Mouse (Mus musculus) cerebellum, postnatal 14 days (tissue): ENCODE data around the gene Paics.
"Not testable (repeated sequence)": the region's sequence is repeated elsewhere in the genome, so short reads cannot be mapped to it uniquely, and the experiment has no call there.

Experiments used
- DNase-seq, 2 experiments: peaks; one replicate each; pipeline ENCODE4 v3.0.0; 2021; ENCODE audit warnings: mixed read lengths in 2 of 2

The Paics gene

GRCm38 (mm10) chr5:76952112-76953040, 1.3 kb downstream of the Paics start:
- DNase-seq = no peak

GRCm38 (mm10) chr5:76953794-76954193, 2.7 kb downstream of the Paics start:
- no peak for DNase-seq

- DNase-seq = no peak
These were observed 3.3 kb downstream of the Paics start for GRCm38 (mm10) chr5:76954271-76954900.

- no peak for DNase-seq
These were observed 4.4 kb downstream of the Paics start for GRCm38 (mm10) chr5:76955474-76955873.

GRCm38 (mm10) chr5:76957954-76958353, 6.8 kb downstream of the Paics start:
- no peak for DNase-seq

- no peak for DNase-seq
These were observed 8.5 kb downstream of the Paics start for GRCm38 (mm10) chr5:76959587-76959986.

- DNase-seq = no peak
These were observed 11.4 kb downstream of the Paics start for GRCm38 (mm10) chr5:76962545-76962944.

GRCm38 (mm10) chr5:76964651-76965050, 13.5 kb downstream of the Paics start:
- no peak for DNase-seq

- peak; percentile 15 to 26 for DNase-seq
These were observed 18.1 kb downstream of the Paics start for GRCm38 (mm10) chr5:76969250-76969649.

GRCm38 (mm10) chr5:76971115-76971514, 20.0 kb downstream of the Paics start:
- DNase-seq = not testable (repeated sequence)

GRCm38 (mm10) chr5:76973488-76973887, 22.4 kb downstream of the Paics start:
- no peak for DNase-seq

- DNase-seq = no peak
These were observed 23.1 kb downstream of the Paics start for GRCm38 (mm10) chr5:76974207-76974553.

GRCm38 (mm10) chr5:76974554-76975285, 23.6 kb downstream of the Paics start, which contains the start of gene Srp72:
Gene Srp72 (plus strand): TSS chr5:76974683.
- DNase-seq = peak; percentile 91 to 95

GRCm38 (mm10) chr5:76975736-76976135, 24.6 kb downstream of the Paics start:
- DNase-seq = no peak

GRCm38 (mm10) chr5:76984015-76984414, 32.9 kb downstream of the Paics start:
- DNase-seq = no peak

- DNase-seq = no peak
These were observed 39.7 kb downstream of the Paics start for GRCm38 (mm10) chr5:76990789-76991188.

GRCm38 (mm10) chr5:76993174-76993814, 42.2 kb downstream of the Paics start:
- DNase-seq = no peak

GRCm38 (mm10) chr5:76998416-76998815, 47.3 kb downstream of the Paics start:
- peak; percentile 27 to 42 for DNase-seq

- no peak for DNase-seq
These were observed 50.1 kb downstream of the Paics start for GRCm38 (mm10) chr5:77001192-77001591.

GRCm38 (mm10) chr5:77004051-77004821, 53.1 kb downstream of the Paics start, which contains the start of gene Arl9:
Gene Arl9 (plus strand): TSS chr5:77004055.
- no peak for DNase-seq

- DNase-seq = no peak
These were observed 59.2 kb downstream of the Paics start for GRCm38 (mm10) chr5:77010352-77010751.

- no peak for DNase-seq
These were observed 60.0 kb downstream of the Paics start for GRCm38 (mm10) chr5:77011082-77011481.
